Comparison of ENCODE assay signal across 24 mouse cellular contexts in genomic region chr3:129976317-129976716, GRCm38 (mm10).
"Had no signal": no experiment of that assay in that cellular context is flagged by ENCODE, and none has a peak within 500 bp of the region (broad histone marks: within the 10 kb centered on the region; RNA-seq: fewer than 3 reads in every experiment).

No protein-coding gene starts in this region.

- H3K36me3 ChIP-seq: heart, embryonic 12.5 days; hindbrain, embryonic 12.5 days; limb, embryonic 15.5 days; liver, embryonic 12.5 days had no signal

- H3K9ac ChIP-seq: heart, embryonic 12.5 days; hindbrain, embryonic 12.5 days; hindbrain, embryonic 14.5 days; limb, embryonic 13.5 days; limb, embryonic 15.5 days; liver, embryonic 12.5 days; liver, embryonic 14.5 days had no signal

- H3K4me3 ChIP-seq: gastrocnemius, adult 2 months; heart, embryonic 12.5 days; hindbrain, embryonic 10.5 days; hindbrain, embryonic 12.5 days; layer of hippocampus, adult 2 months; left cerebral cortex, adult 2 months; limb, embryonic 13.5 days; limb, embryonic 15.5 days; liver, embryonic 12.5 days had no signal

- H3K27ac ChIP-seq: gastrocnemius, adult 2 months; hindbrain, embryonic 10.5 days; hindbrain, embryonic 12.5 days; hindbrain, embryonic 14.5 days; layer of hippocampus, adult 2 months; left cerebral cortex, adult 2 months; limb, embryonic 13.5 days; limb, embryonic 15.5 days; liver, embryonic 12.5 days; liver, embryonic 14.5 days had no signal

- DNase-seq: gastrocnemius, adult 2 months; gastrocnemius, postnatal 10 days; gastrocnemius, postnatal 25 days; heart, adult 18-20 months; heart, postnatal 10 days; heart, postnatal 4 days; kidney, adult 18-20 months; kidney, adult 8-10 months; kidney, postnatal 10 days; kidney, postnatal 25 days; kidney, postnatal 4 days had no signal

- H3K27me3 ChIP-seq: heart, embryonic 12.5 days; limb, embryonic 13.5 days; limb, embryonic 15.5 days had no signal

- ATAC-seq: hindbrain, embryonic 16.5 days; inflammation-experienced regulatory T-cells, adult 6 months; intestine, postnatal 0 days; liver, embryonic 12.5 days had no signal

- H3K4me2 ChIP-seq: heart, embryonic 12.5 days; hindbrain, embryonic 12.5 days; hindbrain, embryonic 14.5 days; limb, embryonic 13.5 days; limb, embryonic 15.5 days; liver, embryonic 12.5 days had no signal

- H3K4me1 ChIP-seq: hindbrain, embryonic 10.5 days; hindbrain, embryonic 12.5 days; limb, embryonic 15.5 days; liver, embryonic 12.5 days had no signal

- H3K9me3 ChIP-seq: heart, embryonic 12.5 days; hindbrain, embryonic 10.5 days; hindbrain, embryonic 12.5 days; limb, embryonic 13.5 days; limb, embryonic 15.5 days; liver, embryonic 12.5 days had no signal
